Mouse (Mus musculus): Measurements from ENCODE around the gene Gm8246. TPM values are rescaled to one million over a fixed set of nuclear protein-coding genes. Genes with fewer than 3 reads are reported as not detected.

Gene Gm8246
- not detected in 2 replicates for polyA plus RNA-seq (2012; ENCODE audit: low replicate concordance)

DNA sequence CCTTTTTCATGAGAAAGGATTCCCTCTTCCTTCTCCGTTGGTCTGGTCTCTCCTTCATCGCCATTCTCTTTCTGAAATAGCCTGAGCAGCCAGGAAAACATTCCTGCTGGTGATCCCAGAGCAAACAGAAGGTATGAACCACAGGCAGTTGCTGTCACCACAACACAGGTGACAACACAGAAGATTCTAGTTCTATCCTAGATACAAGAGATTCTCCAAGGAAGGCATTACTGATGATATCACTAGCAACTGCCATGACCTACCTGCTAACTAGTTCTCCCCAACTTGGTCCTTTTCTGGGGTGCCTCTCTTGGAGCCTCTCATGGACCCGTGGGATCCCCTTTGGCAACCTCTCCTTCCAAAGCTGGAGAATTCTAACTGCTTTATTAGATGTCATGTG is at the start of gene Gm8246:
Gene Gm8246, minus strand, starts transcription at position 101 of the 400 bp plus-strand sequence.

DNA sequence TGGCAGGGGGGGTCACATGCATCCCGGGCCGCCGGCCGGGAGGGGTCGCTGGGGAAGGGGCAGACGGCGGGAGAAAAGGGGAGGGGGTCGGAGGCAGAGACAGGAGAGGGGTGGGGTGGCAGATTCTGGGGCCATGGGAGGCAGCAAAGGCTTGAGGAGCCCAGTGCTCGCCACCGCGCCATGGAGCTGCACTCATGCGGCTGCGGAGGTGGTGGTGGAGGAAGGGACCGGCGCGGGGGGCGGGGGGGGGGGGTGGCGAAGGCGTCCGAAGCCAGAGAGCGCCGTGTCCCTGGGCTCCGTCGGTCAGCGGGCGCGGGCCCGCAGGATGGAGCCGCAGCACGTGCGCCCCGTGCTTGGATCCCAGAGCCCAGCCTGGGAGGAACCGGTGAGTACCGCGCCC is 23.7 kb upstream of the Gm8246 start, which contains the start of gene Gm3488:
Gene Gm3488, plus strand, starts transcription at position 301 of the 400 bp plus-strand sequence.

DNA sequence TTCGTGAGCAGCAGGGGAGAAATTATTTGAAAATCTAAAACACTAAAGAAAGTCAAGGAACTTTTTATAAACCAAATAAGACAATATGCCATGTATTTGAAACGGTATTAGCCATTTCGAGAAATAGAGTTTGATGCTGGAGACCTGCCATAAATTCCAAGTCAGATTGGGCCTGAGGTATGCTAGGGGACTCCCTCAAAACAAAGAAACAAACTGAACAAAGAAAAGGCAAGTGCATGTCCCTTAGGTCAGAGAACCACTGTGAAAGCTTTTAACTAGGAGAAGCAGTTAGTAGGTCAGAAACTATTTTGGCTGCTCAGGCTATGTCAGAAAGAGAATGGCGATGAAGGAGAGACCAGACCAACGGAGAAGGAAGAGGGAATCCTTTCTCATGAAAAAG is 6.3 kb upstream of the Gm8246 start, which contains the start of gene Gm3187:
Gene Gm3187, plus strand, starts transcription at position 301 of the 400 bp plus-strand sequence.

DNA sequence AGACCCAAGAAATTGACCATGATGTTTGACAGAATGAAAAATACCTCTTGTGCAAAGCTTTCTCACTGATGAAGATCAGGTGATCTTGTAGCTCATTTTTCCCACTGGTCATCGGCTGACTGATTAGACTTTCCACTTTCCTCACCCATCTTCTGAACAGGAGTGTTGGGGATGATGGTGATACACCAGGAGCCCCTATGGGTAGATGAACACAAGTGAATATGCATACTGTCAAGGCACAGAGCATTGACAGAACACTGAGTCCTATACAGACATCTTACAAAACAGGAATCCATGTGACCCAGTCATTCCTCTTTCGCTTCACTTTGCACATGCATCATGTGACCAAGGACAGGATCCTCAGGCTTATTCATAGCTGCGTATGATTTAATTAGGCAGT is 22.3 kb downstream of the Gm8246 start, which contains the start of gene Gm3194:
Gene Gm3194, minus strand, starts transcription at position 101 of the 400 bp plus-strand sequence.

Other genes starting within 250 kb of the Gm8246 start
- 0.13 TPM in 1 of 2 replicates, not detected in the other for gene Gm3526, start 217.2 kb downstream of the Gm8246 start, polyA plus RNA-seq (2012; ENCODE audit: low replicate concordance)
- gene Gm3542, start 142.9 kb downstream of the Gm8246 start, polyA plus RNA-seq (2012; ENCODE audit: low replicate concordance), result not detected in 2 replicates
- not detected in 2 replicates for gene Gm3500, start 88.8 kb downstream of the Gm8246 start, polyA plus RNA-seq (2012; ENCODE audit: low replicate concordance)
- gene Gm3194, start 22.4 kb downstream of the Gm8246 start, polyA plus RNA-seq (2012; ENCODE audit: low replicate concordance), result not detected in 2 replicates
- not detected in 2 replicates for gene Gm3187, start 6.4 kb upstream of the Gm8246 start, polyA plus RNA-seq (2012; ENCODE audit: low replicate concordance)
- not detected in 2 replicates for gene Gm3488, start 23.8 kb upstream of the Gm8246 start, polyA plus RNA-seq (2012; ENCODE audit: low replicate concordance)
- not detected in 2 replicates for gene Gm3532, start 60.7 kb upstream of the Gm8246 start, polyA plus RNA-seq (2012; ENCODE audit: low replicate concordance)
- gene Gm8265, start 155.2 kb upstream of the Gm8246 start, polyA plus RNA-seq (2012; ENCODE audit: low replicate concordance), result not detected in 2 replicates
- gene Gm9603, start 209.6 kb upstream of the Gm8246 start, polyA plus RNA-seq (2012; ENCODE audit: low replicate concordance), result not detected in 2 replicates

Measured in leukemia stem cell, adult 10-12 weeks (primary cell).